Mouse (Mus musculus): ENCODE data around the gene Ube3a.

The Ube3a gene

GRCm38 (mm10) chr7:59228045-59228865, at the start of gene Ube3a:
TSS of gene Ube3a (plus strand) at chr7:59228750.
- DNase-seq = peak; percentile 97

- DNase-seq = no peak
Observed at GRCm38 (mm10) chr7:59192831-59193230, 35.7 kb upstream of the Ube3a start.

- DNase-seq = no peak
Observed at GRCm38 (mm10) chr7:59214911-59215310, 13.6 kb upstream of the Ube3a start.

- DNase-seq = no peak
Observed at GRCm38 (mm10) chr7:59221244-59221643, 7.3 kb upstream of the Ube3a start.

GRCm38 (mm10) chr7:59228866-59229182, 274 bp downstream of the Ube3a start:
- no peak for DNase-seq

GRCm38 (mm10) chr7:59229183-59229911, 797 bp downstream of the Ube3a start:
- DNase-seq = peak; percentile 70

- no peak for DNase-seq
Observed at GRCm38 (mm10) chr7:59230304-59230703, 1.8 kb downstream of the Ube3a start.

GRCm38 (mm10) chr7:59230768-59231167, 2.2 kb downstream of the Ube3a start:
- DNase-seq = no peak

GRCm38 (mm10) chr7:59231960-59232359, 3.4 kb downstream of the Ube3a start:
- no peak for DNase-seq

GRCm38 (mm10) chr7:59234773-59235401, 6.3 kb downstream of the Ube3a start:
- DNase-seq = no peak

- DNase-seq = no peak
Observed at GRCm38 (mm10) chr7:59243257-59243656, 14.7 kb downstream of the Ube3a start.

- no peak for DNase-seq
Observed at GRCm38 (mm10) chr7:59245541-59245940, 17.0 kb downstream of the Ube3a start.

- DNase-seq = no peak
Observed at GRCm38 (mm10) chr7:59253373-59253772, 24.8 kb downstream of the Ube3a start.

GRCm38 (mm10) chr7:59265538-59265937, 37.0 kb downstream of the Ube3a start:
- no peak for DNase-seq

- no peak for DNase-seq
Observed at GRCm38 (mm10) chr7:59271775-59272174, 43.2 kb downstream of the Ube3a start.

GRCm38 (mm10) chr7:59312576-59312975, 84.0 kb downstream of the Ube3a start:
- no peak for DNase-seq

- no peak for DNase-seq
Observed at GRCm38 (mm10) chr7:59322759-59323158, 94.2 kb downstream of the Ube3a start.

All from right cerebral cortex, adult 18-20 months (tissue).